Mouse (Mus musculus) lung, adult 2 months (tissue): ENCODE measurements around the gene Map7d2. TPM values are rescaled to one million over a fixed set of nuclear protein-coding genes. Genes with fewer than 3 reads are reported as not detected.

Experiments
- DNase-seq: peaks from one replicate; pipeline ENCODE4 v3.0.0; 2022
- H3K4me1 ChIP-seq: fragments of 200-500 bp; 2 replicates; pipeline ENCODE4 v1.6.1; 2011; ENCODE audit warnings: low read length; ENCODE audit not compliant: control insufficient read depth, insufficient read depth
- H3K4me3 ChIP-seq: fragments of 200-500 bp; replicated peaks from 2 replicates; pipeline ENCODE3; 2011; ENCODE audit warnings: low read depth, mild to moderate bottlenecking, control low read depth, low read length; ENCODE audit errors: extremely low read depth
- CTCF ChIP-seq: fragments of 200-500 bp; IDR thresholded peaks from 2 replicates; pipeline ENCODE4 v1.5.1; 2011; ENCODE audit warnings: mild to moderate bottlenecking, low read length, control low read depth; ENCODE audit not compliant: insufficient read depth
- POLR2A ChIP-seq: fragments of 200-500 bp; IDR thresholded peaks from 2 replicates; pipeline ENCODE4 v1.6.1; 2011; ENCODE audit warnings: low read depth, mild to moderate bottlenecking, control low read depth, low read length, borderline replicate concordance; ENCODE audit errors: extremely low read depth
- WGBS: fragments of 180-500 bp; shearing (Covaris S2); methylation state at CpG from one replicate; pipeline ENCODE4 v1.1.7; 2018; 5-methylcytosine and 5-hydroxymethylcytosine counted together
- polyA plus RNA-seq: library from polyadenylated mRNA; depleted of rRNA; stranded (reverse); fragments of >200 nt; gene quantifications from 2 replicates; pipeline ENCODE4 v1.2.3, GENCODE M21; 2012; rRNA removed

The Map7d2 gene
- polyA plus RNA-seq, 1 experiment: 0.06 TPM

DNA sequence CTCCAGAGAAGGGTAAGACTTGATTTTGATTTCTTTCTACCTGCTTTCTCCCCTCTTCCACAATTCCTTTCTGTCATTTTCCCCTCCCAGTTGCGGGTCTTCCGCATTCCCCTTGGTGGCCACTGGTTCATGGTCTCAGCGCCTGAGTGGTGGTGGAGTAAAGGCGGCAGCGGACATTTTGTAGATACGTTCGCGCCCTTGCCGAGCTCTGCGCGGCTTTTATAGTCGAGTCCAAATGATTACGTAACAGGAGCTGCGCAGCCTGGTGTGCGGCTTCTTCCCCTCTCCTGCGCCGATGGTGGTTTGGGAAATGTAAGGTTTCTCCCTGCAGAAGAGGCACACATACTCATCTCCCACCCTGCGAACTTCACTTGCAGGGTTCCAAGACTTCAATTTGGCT, 127.6 kb downstream of the Map7d2 start:
- TF ChIP-seq CTCF (no peak), POLR2A (no peak)

DNA sequence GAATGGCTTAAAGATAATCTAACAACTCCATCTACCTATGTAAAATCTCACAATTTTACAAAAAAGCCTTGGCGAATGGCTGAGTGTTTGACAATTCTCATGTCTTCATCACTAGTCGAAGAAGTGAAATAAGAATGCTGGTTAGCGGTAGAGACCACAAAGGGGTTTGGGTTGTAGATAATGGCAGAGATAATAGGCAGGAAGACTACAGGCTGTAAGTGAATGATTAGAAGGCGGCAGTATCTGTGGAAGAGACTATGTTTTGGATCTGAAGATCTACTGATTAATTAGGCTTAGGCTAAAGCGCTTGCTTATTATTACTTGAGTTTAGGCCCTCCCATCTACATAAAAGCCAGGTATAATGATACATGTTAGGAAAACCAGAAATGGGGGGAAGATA, 132.7 kb downstream of the Map7d2 start:
- Histone ChIP-seq H3K4me3 (no peak overlapping the region), H3K4me1 (no peaks in the 10 kb centered on the region)
- 88% methylated on average over 5 of the region's 5 CpGs for WGBS
- TF ChIP-seq POLR2A (no peak), CTCF (no peak)
- DNase-seq: no peak

More for the DNA sequence above, 127.6 kb downstream of the Map7d2 start:
- DNase-seq: no peak
- WGBS: 76% methylated on average over 18 of the region's 18 CpGs
- no peak overlapping the region for H3K4me3 ChIP-seq
- no peaks in the 10 kb centered on the region for H3K4me1 ChIP-seq

Other genes with a start within 250 kb of the Map7d2 start
- 14.6 and 19.2 TPM in 2 replicates for gene Rps6ka3, start 204.3 kb upstream of the Map7d2 start, polyA plus RNA-seq
- gene Eif1ax, start 42.4 kb upstream of the Map7d2 start, polyA plus RNA-seq: 36.8 and 77.7 TPM in 2 replicates
- 1.8 and 3.4 TPM in 2 replicates for gene Bclaf3, start 112.1 kb downstream of the Map7d2 start, polyA plus RNA-seq
- 12.2 and 16.5 TPM in 2 replicates for gene Sh3kbp1, start 212.7 kb downstream of the Map7d2 start, polyA plus RNA-seq